Mouse (Mus musculus): ENCODE data around the gene Entpd7.

- TF ChIP-seq POLR2A (IDR thresholded peaks at IDR 0.05; ENCODE audit: low read depth, low read length) (no peak), CTCF (conservative IDR thresholded peaks at IDR 0.05; ENCODE audit: insufficient read depth, insufficient read length, low read depth, low read length) (no peak)
Observed at GRCm38 (mm10) chr19:43780391-43780790, 90.9 kb downstream of the Entpd7 start.
